Mouse (Mus musculus): ENCODE measurements around the gene Zfp663. TPM values are rescaled to one million over a fixed set of nuclear protein-coding genes. Genes with fewer than 3 reads are reported as not detected.

Zfp663 gene
- polyA plus RNA-seq (2016; fragmentation: Nextera tagmentation; extraction: Ambion mirVana) = 5.5 and 6.6 TPM in 2 replicates

DNA sequence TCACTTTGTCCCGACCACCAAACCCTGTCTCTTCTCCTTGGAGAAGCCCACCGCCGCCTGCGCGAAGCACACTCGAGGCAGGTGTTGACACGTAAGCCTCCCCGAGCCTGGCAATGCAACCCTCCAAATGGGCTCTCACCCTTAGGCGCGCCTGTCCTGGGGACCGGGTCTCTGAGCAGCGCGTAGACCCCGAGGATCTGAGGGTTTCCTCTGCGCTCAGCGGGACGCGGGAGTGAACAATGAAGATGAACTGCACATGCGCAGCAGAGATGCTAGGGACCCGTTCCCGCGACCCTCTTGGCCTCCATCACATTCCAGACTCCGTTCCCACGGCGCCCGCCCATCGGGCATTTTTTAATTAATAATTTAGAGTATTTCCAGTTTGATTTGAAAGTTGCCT is at the start of gene Zfp663:
TSS of gene Zfp663 (minus strand) at position 234 of the 400 bp plus-strand sequence.
- H3K4me1 ChIP-seq = peaks cover 31% of the 10 kb centered on the region
- H3K4me3 ChIP-seq = peak within 1 kb of the TSS; percentile 50
- peak within 1 kb of the TSS; percentile 81 for H3K9ac ChIP-seq
- no peaks in the 10 kb centered on the region for H3K9me3 ChIP-seq (replicated peaks)
- 0 out of 2 replicates have a peak, but pooled peaks cover 2% of the 10 kb centered on the region for H3K27me3 ChIP-seq
- WGBS = under 1% methylated on average over 27 of the region's 27 CpGs
- H3K27ac ChIP-seq = peak within 1 kb of the TSS; percentile 87
- peak within 1 kb of the TSS; percentile 76 for H3K4me2 ChIP-seq (replicated peaks)
- no peaks in the 10 kb centered on the region for H3K36me3 ChIP-seq
- ATAC-seq (ENCODE audit: low FRiP score) = peak; percentile 75

GRCm38 (mm10) chr2:165417291-165417690 is 48.8 kb upstream of the Zfp663 start:
- H3K36me3 ChIP-seq = no peaks in the 10 kb centered on the region
- no peak overlapping the region for H3K4me3 ChIP-seq
- H3K4me2 ChIP-seq (replicated peaks) = no peak overlapping the region
- 53% methylated on average over 7 of the region's 7 CpGs for WGBS
- no peaks in the 10 kb centered on the region for H3K9me3 ChIP-seq (replicated peaks)
- H3K27me3 ChIP-seq = no peaks in the 10 kb centered on the region
- peaks cover 40% of the 10 kb centered on the region for H3K4me1 ChIP-seq
- peak; percentile 29; the same call in 1 of the 2 replicates for ATAC-seq (ENCODE audit: low FRiP score)
- H3K27ac ChIP-seq = no peak overlapping the region; the same call in 1 of the 2 replicates
- 0 out of 2 replicates have a peak overlapping the region, but pooled peaks have one; percentile 5 for H3K9ac ChIP-seq

- Histone ChIP-seq H3K4me3 (no peak overlapping the region), H3K9ac (no peak overlapping the region), H3K4me2 (replicated peaks) (no peak overlapping the region), H3K27ac (no peak overlapping the region), H3K27me3 (no peaks in the 10 kb centered on the region), H3K36me3 (no peaks in the 10 kb centered on the region), H3K4me1 (peaks cover 40% of the 10 kb centered on the region), H3K9me3 (replicated peaks) (no peaks in the 10 kb centered on the region)
- 68% methylated on average over 6 of the region's 6 CpGs for WGBS
- no peak for ATAC-seq (ENCODE audit: low FRiP score)
These were observed 47.3 kb upstream of the Zfp663 start for GRCm38 (mm10) chr2:165415795-165416194.

- no peak overlapping the region for H3K4me3 ChIP-seq
- peaks cover 36% of the 10 kb centered on the region for H3K4me1 ChIP-seq
- H3K27ac ChIP-seq = peak overlapping the region; percentile 8
- 50% methylated on average over 11 of the region's 11 CpGs for WGBS
- no peaks in the 10 kb centered on the region for H3K9me3 ChIP-seq (replicated peaks)
- no peak for ATAC-seq (ENCODE audit: low FRiP score)
- no peak overlapping the region for H3K9ac ChIP-seq
- H3K36me3 ChIP-seq = no peaks in the 10 kb centered on the region
- no peak overlapping the region for H3K4me2 ChIP-seq (replicated peaks)
- H3K27me3 ChIP-seq = no peaks in the 10 kb centered on the region
These were observed 46.7 kb upstream of the Zfp663 start for GRCm38 (mm10) chr2:165415141-165415721.

DNA sequence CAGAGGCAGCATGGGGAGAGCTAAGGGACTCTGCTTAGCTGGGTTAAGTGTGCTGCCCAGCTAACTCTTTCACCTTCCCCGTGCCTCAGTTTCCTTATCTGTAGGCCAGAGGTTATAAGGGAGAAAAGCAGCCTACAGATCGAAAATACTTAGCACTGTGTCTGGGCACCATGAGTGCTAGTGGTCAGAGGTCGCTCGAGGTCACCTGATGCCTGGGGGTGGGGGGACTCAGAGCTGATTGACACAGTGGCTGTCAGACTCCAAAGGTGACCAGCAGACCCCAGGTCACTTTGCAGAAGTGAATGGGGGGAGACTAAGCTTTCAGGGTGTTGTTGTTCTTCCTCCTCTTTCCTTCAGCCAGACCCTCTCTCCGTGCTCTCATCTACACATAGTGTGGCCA is 45.8 kb upstream of the Zfp663 start:
- 77% methylated on average over 5 of the region's 5 CpGs for WGBS
- H3K27ac ChIP-seq = peak overlapping the region; percentile 8
- H3K36me3 ChIP-seq = no peaks in the 10 kb centered on the region
- no peak overlapping the region for H3K9ac ChIP-seq
- ATAC-seq (ENCODE audit: low FRiP score) = no peak
- H3K4me1 ChIP-seq = peaks cover 28% of the 10 kb centered on the region
- no peaks in the 10 kb centered on the region for H3K27me3 ChIP-seq
- no peak overlapping the region for H3K4me3 ChIP-seq
- H3K9me3 ChIP-seq (replicated peaks) = no peaks in the 10 kb centered on the region
- H3K4me2 ChIP-seq (replicated peaks) = no peak overlapping the region

GRCm38 (mm10) chr2:165413884-165414283 is 45.4 kb upstream of the Zfp663 start:
- Histone ChIP-seq H3K36me3 (no peaks in the 10 kb centered on the region), H3K27me3 (no peaks in the 10 kb centered on the region), H3K27ac (no peak overlapping the region; the same call in 1 of the 2 replicates), H3K4me2 (replicated peaks) (no peak overlapping the region), H3K9me3 (replicated peaks) (no peaks in the 10 kb centered on the region), H3K4me1 (peaks cover 28% of the 10 kb centered on the region), H3K9ac (no peak overlapping the region), H3K4me3 (no peak overlapping the region)
- no peak for ATAC-seq (ENCODE audit: low FRiP score)
- 45% methylated on average over 3 of the region's 3 CpGs for WGBS

GRCm38 (mm10) chr2:165407700-165408301 is 39.3 kb upstream of the Zfp663 start:
- Histone ChIP-seq H3K36me3 (no peaks in the 10 kb centered on the region), H3K27me3 (no peaks in the 10 kb centered on the region), H3K4me3 (no peak overlapping the region), H3K4me2 (replicated peaks) (no peak overlapping the region), H3K9ac (no peak overlapping the region), H3K27ac (no peak overlapping the region), H3K4me1 (no peaks in the 10 kb centered on the region), H3K9me3 (replicated peaks) (no peaks in the 10 kb centered on the region)
- WGBS = 48% methylated on average over 10 of the region's 10 CpGs
- ATAC-seq (ENCODE audit: low FRiP score) = no peak

- no peak overlapping the region for H3K27ac ChIP-seq
- WGBS = 68% methylated on average over 6 of the region's 6 CpGs
- H3K4me1 ChIP-seq = no peaks in the 10 kb centered on the region
- no peak for ATAC-seq (ENCODE audit: low FRiP score)
- H3K9me3 ChIP-seq (replicated peaks) = no peaks in the 10 kb centered on the region
- H3K4me3 ChIP-seq = no peak overlapping the region
- H3K27me3 ChIP-seq = no peaks in the 10 kb centered on the region
- H3K9ac ChIP-seq = no peak overlapping the region
- H3K4me2 ChIP-seq (replicated peaks) = no peak overlapping the region
- no peaks in the 10 kb centered on the region for H3K36me3 ChIP-seq
These were observed 36.8 kb upstream of the Zfp663 start for GRCm38 (mm10) chr2:165405351-165405750.

DNA sequence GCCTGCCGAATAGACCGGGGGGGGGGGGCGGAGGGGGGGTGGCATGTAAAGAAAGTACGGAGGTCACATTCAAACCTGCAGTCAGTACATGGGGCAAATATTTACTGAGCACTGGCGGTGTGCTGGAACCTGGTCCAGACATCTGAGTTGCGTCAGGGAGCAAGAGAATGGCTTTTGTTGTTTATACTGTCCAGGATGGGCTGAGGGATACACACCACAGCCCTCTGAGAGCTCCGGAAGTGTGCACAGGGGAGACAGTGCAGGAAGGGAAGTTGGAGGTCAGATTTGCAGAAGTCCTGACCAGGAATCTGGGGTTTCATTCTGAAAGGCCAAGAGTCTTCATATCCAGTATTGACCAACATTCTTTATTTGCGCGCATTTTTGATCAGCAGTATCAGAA is 36.4 kb upstream of the Zfp663 start:
- 71% methylated on average over 9 of the region's 9 CpGs for WGBS
- no peak for ATAC-seq (ENCODE audit: low FRiP score)
- Histone ChIP-seq H3K4me2 (replicated peaks) (no peak overlapping the region), H3K9me3 (replicated peaks) (no peaks in the 10 kb centered on the region), H3K9ac (no peak overlapping the region), H3K4me1 (no peaks in the 10 kb centered on the region), H3K27ac (no peak overlapping the region), H3K27me3 (no peaks in the 10 kb centered on the region), H3K4me3 (no peak overlapping the region), H3K36me3 (no peaks in the 10 kb centered on the region)

DNA sequence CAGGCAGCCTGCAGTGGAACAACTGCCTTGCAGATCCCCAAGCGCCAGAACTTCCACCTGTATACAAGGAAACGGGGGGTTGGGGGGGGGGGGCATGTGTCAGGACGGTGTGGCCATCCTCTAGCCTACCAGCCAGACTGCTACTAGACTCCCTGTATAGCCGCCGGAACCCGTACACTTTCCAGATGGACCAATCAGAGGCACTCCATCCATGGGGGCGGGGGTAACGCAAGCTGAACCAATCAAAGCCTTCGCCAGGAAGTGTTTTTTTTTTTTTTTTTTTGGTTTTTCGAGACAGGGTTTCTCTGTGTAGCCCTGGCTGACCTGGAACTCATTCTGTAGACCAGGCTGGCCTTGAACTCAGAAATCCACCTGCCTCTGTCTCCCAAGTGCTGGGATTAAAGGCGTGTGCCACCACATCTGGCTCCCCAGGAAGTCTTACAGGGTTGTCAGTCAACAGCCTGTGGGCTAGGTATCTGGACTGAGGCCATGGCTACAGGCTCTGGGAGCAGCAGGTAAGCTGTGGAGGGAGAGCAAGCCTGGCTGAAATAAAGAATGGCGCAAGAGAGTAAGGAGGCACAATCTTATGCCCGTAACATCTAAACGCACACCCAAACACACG is 29.7 kb upstream of the Zfp663 start:
- H3K4me3 ChIP-seq = no peak overlapping the region
- WGBS = 53% methylated on average over 15 of the region's 15 CpGs
- no peak overlapping the region for H3K4me2 ChIP-seq (replicated peaks)
- H3K27me3 ChIP-seq = peaks cover 2% of the 10 kb centered on the region; the same call in 1 of the 2 replicates
- H3K36me3 ChIP-seq = no peaks in the 10 kb centered on the region
- H3K4me1 ChIP-seq = peaks cover 23% of the 10 kb centered on the region
- H3K27ac ChIP-seq = peak overlapping the region; percentile 77; the same call in 1 of the 2 replicates
- no peak overlapping the region for H3K9ac ChIP-seq
- ATAC-seq (ENCODE audit: low FRiP score) = 0 out of 2 replicates have a peak, but pooled peaks have one; percentile 26
- 0 out of 2 replicates have a peak, but pooled peaks cover 2% of the 10 kb centered on the region for H3K9me3 ChIP-seq (replicated peaks)

- peaks cover 2% of the 10 kb centered on the region; the same call in 1 of the 2 replicates for H3K27me3 ChIP-seq
- no peak overlapping the region for H3K4me3 ChIP-seq
- H3K36me3 ChIP-seq = no peaks in the 10 kb centered on the region
- peak overlapping the region; percentile 77 for H3K27ac ChIP-seq
- peaks cover 23% of the 10 kb centered on the region for H3K4me1 ChIP-seq
- WGBS = 61% methylated on average over 23 of the region's 23 CpGs
- no peak overlapping the region; the same call in 1 of the 2 replicates for H3K9ac ChIP-seq
- H3K4me2 ChIP-seq (replicated peaks) = no peak overlapping the region
- 0 out of 2 replicates have a peak, but pooled peaks have one; percentile 36 for ATAC-seq (ENCODE audit: low FRiP score)
- 0 out of 2 replicates have a peak, but pooled peaks cover 2% of the 10 kb centered on the region for H3K9me3 ChIP-seq (replicated peaks)
These were observed 29.1 kb upstream of the Zfp663 start for GRCm38 (mm10) chr2:165397502-165398163.
